Mouse (Mus musculus): ENCODE results near the gene Eif2ak4.

Eif2ak4 gene

DNA sequence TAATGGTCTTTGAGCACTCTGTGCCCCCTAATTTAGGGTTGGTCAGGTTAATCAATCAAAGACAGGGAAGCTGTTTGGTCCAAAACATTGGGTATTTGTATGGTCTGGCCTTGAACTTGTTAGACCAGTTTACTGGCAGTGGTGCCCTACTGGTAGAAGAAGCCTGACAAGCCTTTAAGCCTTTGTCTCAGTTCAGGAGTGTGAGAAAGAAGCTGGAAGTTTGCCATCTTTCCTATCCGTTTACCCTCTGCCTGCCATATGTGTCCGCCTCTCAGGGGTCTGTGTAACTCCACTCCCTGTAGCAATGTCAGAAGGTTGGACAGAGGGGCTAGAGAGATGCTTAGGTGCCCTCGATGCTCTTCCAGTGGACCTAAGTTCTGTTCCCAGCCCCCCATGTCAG, 76.0 kb downstream of the Eif2ak4 start:
- no peak for DNase-seq (ENCODE audit: low spot score in 2 of 2)

GRCm38 (mm10) chr2:118465894-118466293, 77.5 kb downstream of the Eif2ak4 start:
- no peak for DNase-seq (ENCODE audit: low spot score in 2 of 2)

DNA sequence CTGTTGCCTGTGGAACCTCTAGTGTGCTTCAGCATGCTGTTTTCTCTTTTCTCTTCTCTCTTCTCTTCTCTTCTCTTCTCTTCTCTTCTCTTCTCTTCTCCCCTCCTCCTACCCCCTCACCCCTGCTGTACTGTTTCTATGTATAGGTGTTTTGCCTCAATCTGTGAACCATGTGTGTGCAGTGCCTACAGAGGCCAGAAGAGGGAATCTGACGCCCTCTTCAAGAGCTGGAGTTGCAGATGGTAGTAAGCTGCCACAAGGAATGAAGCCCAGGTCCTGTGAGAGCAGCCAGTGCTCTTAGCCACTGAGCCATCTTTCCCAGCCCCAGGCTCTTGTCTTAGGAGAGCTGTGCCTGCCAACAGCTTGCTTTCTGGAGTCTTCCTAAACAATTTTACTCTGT, 78.2 kb downstream of the Eif2ak4 start:
- no peak for DNase-seq (ENCODE audit: low spot score in 2 of 2)

GRCm38 (mm10) chr2:118468354-118468753, 79.9 kb downstream of the Eif2ak4 start:
- DNase-seq (ENCODE audit: low spot score in 2 of 2): no peak

- no peak for DNase-seq (ENCODE audit: low spot score in 2 of 2)
Observed at GRCm38 (mm10) chr2:118478833-118479549, 90.6 kb downstream of the Eif2ak4 start.

DNA sequence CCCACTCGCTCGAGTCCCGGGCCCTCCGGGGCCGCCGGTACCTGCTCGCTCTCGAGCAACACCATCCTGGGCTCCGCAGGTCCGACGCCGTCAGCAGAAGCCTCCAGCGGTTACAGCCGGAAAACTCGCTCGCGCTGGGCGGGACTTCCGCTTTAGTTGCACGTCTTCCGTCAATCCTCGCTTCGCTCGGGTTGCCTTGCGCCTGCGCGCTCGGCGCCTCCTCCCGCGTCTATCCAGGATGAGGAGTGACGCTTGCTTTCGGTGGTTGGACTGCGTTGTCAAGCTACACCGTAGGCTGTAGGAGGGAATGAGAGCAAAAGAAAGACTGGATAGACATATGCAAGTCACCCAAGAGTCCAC, 91.1 kb downstream of the Eif2ak4 start, which contains the start of gene Srp14:
TSS of gene Srp14 (minus strand) at position 162 of the 360 bp plus-strand sequence.
- peak; percentile 85 to 92 for DNase-seq (ENCODE audit: low spot score in 2 of 2)

GRCm38 (mm10) chr2:118480886-118481285, 92.5 kb downstream of the Eif2ak4 start:
- no peak for DNase-seq (ENCODE audit: low spot score in 2 of 2)

DNA sequence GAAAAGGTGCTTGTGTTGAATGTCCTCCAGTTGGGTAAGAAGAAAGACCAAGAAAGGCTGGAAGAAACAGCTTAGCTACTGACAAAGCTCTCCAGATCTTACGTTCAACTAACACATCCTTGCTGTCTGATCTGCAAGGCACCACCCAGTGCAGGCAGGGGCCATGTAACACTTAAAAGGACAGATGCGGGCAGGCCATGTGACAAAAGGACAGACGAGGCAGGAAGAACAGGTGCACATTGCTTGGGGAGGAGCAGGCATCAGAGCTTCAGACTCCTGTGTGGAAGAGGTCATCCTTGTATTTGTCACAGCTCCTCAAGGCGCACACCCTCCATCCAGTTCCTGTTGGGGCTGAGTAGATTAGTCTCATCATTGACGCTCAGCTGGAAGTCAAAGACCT, 94.6 kb downstream of the Eif2ak4 start:
- no peak for DNase-seq (ENCODE audit: low spot score in 2 of 2)

GRCm38 (mm10) chr2:118484386-118484898, 96.0 kb downstream of the Eif2ak4 start:
- no peak for DNase-seq (ENCODE audit: low spot score in 2 of 2)

GRCm38 (mm10) chr2:118485415-118485814, 97.0 kb downstream of the Eif2ak4 start:
- no peak for DNase-seq (ENCODE audit: low spot score in 2 of 2)

GRCm38 (mm10) chr2:118486933-118487332, 98.5 kb downstream of the Eif2ak4 start:
- DNase-seq (ENCODE audit: low spot score in 2 of 2): peak; percentile 77 to 92

- no peak for DNase-seq (ENCODE audit: low spot score in 2 of 2)
Observed at GRCm38 (mm10) chr2:118487806-118488205, 99.4 kb downstream of the Eif2ak4 start.

GRCm38 (mm10) chr2:118490241-118491091, 102.0 kb downstream of the Eif2ak4 start:
- DNase-seq (ENCODE audit: low spot score in 2 of 2): peak; percentile 63 to 75

GRCm38 (mm10) chr2:118491281-118491731, 102.9 kb downstream of the Eif2ak4 start:
- no peak for DNase-seq (ENCODE audit: low spot score in 2 of 2)

DNA sequence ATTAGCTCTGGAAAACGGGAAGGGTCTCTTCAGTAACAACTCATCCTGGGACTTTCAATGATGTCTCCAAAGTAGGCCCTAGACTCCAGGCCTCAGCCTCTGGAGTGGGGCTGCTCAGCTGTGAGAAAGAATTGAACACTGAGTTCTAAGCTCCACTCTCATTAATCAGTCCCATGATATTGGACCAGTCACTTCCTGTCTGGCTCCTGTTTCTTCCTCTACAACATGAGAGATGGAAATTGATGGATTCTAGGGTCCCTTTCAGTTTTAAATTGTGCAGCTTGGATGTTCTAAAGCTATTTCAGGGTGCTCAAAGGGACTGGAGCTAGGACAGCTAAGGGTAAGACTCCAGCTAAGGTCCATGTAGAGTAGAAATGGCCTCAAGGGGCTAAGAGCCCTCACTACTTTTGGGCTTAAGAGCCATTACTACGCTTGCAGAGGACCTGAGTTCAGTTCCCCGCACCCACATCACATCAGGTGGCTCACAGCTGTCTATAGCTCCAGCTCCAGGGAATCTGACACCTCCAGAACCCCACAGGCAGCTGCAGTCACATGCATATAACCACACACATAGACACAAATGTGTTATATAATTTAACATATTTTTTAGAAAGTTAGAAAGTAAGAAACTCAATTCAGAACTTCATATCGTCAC, 103.5 kb downstream of the Eif2ak4 start:
- no peak for DNase-seq (ENCODE audit: low spot score in 2 of 2)

DNA sequence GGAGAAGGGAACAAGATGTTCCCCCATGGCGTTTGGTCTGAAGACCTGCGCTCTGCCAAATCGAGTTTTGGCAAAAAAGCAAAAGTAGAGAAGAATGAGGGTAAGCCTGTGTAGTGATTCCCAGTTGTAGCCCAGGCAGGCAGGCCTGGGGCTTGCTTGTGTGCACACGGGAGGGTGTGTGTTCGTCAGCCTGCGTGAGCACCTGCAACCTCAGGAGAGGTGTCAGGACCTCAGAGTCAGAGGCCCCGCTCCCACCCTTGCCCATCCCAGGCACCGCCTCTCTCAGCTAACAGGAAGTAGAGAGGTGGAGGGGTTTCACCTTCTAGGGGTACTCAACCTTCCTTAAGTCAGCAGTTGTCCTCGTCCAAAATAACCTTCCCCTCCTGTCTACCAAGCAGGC, 106.6 kb downstream of the Eif2ak4 start:
- DNase-seq (ENCODE audit: low spot score in 2 of 2): no peak

GRCm38 (mm10) chr2:118497890-118498289, 109.5 kb downstream of the Eif2ak4 start:
- DNase-seq (ENCODE audit: low spot score in 2 of 2): no peak

- DNase-seq (ENCODE audit: low spot score in 2 of 2): no peak
Observed at GRCm38 (mm10) chr2:118498476-118498875, 110.1 kb downstream of the Eif2ak4 start.

DNA sequence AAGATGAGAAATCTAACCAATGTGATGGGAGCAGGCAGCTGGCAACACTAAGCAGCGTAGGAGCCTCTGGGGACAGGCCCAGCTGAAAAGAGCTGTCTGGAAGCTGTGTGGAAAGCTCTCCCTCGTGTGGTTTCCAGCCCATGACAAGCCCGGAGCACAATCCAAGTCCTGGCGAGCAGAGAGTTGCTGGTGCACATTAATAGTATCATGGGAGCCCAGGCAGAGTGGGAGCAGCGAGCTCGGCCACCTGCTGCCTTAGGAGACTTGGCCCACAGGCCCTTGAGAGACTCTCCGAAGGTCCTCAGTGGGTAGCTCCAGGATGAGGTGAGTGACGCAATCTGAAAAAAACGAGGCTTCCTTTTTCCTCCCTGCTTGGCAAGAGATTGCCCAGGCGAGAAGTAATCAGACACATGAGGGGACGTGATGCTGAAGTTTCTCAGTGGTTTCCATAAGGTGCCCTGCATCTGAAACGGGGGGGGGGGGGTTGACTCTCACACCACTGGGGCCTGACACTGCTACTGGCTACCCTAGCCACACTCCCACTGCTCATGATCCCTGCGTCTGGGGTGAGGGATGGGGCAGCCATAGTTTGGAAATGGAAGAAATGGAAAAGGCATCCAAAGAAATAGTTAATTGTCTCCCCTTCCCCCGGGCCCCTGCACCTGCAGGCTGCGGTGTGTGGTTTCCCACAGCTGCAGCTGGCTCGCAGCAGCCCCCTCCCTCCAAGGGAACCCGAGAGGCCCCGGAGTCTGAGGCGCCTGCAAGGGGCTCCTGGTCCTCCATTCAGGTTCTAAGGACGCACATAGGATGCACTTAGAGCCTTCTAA, 110.9 kb downstream of the Eif2ak4 start:
- DNase-seq (ENCODE audit: low spot score in 2 of 2): no peak

DNA sequence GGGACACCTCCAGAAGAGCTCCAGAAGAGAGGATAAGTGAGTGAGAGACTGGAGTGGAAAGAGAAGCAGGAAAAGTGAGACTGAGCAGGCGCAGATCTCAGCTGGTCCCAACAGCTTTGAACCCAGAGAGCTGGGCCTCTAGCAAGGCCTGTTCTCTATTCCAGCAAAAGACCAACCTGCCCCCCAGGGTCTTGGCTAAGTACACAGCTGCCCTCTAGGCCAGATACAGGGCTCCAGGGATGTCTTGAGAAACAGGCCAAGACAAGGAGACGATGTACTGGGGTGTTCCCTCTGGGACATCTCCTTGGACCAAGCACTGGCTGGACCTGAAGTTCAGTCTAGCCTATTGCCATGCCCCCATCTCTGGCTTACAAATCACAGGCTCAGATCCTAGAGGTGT, 111.8 kb downstream of the Eif2ak4 start:
- DNase-seq (ENCODE audit: low spot score in 2 of 2): no peak

- DNase-seq (ENCODE audit: low spot score in 2 of 2): no peak
Observed at GRCm38 (mm10) chr2:118507126-118507525, 118.7 kb downstream of the Eif2ak4 start.
